Mouse (Mus musculus) MEL (cell line): ENCODE results near the gene Cbl.

Experiments used
- CTCF ChIP-seq, 3 experiments: IDR thresholded peaks in 2 of 3; conservative IDR thresholded peaks in 1 of 3; 2 replicates each; pipeline ENCODE4 v1.5.1; 2011 to 2012; ENCODE audit warnings: low read length in 3 of 3, low read depth in 2 of 3, mild to moderate bottlenecking in 2 of 3, improper control_type of control experiment in 1 of 3, inconsistent platforms in 1 of 3, mixed read lengths in 1 of 3, moderate library complexity in 1 of 3; ENCODE audit not compliant: control insufficient read depth in 1 of 3, insufficient read depth in 1 of 3, poor library complexity in 1 of 3, severe bottlenecking in 1 of 3
- JUND ChIP-seq: IDR thresholded peaks from 2 replicates; pipeline ENCODE4 v1.6.1; 2011; ENCODE audit warnings: low read depth, mild to moderate bottlenecking, improper control_type of control experiment, low read length
- MEF2A ChIP-seq: IDR thresholded peaks from 2 replicates; pipeline ENCODE4 v1.6.1; 2014; ENCODE audit warnings: low read depth, mild to moderate bottlenecking, inconsistent platforms, low read length, improper control_type of control experiment; ENCODE audit not compliant: poor library complexity, insufficient replicate concordance, severe bottlenecking; ENCODE audit errors: extremely low read depth
- MXI1 ChIP-seq: IDR thresholded peaks from 2 replicates; pipeline ENCODE4 v1.6.1; 2011; ENCODE audit warnings: mild to moderate bottlenecking, low read depth, low read length, improper control_type of control experiment
- POLR2A ChIP-seq, 2 experiments: IDR thresholded peaks; 2 replicates each; pipeline ENCODE4 v1.6.1; 2011 to 2012; ENCODE audit warnings: low read length in 2 of 2, mild to moderate bottlenecking in 2 of 2, control low read depth in 1 of 2, improper control_type of control experiment in 1 of 2, low read depth in 1 of 2, moderate library complexity in 1 of 2; ENCODE audit not compliant: control insufficient read depth in 1 of 2, insufficient read depth in 1 of 2, poor library complexity in 1 of 2

DNA sequence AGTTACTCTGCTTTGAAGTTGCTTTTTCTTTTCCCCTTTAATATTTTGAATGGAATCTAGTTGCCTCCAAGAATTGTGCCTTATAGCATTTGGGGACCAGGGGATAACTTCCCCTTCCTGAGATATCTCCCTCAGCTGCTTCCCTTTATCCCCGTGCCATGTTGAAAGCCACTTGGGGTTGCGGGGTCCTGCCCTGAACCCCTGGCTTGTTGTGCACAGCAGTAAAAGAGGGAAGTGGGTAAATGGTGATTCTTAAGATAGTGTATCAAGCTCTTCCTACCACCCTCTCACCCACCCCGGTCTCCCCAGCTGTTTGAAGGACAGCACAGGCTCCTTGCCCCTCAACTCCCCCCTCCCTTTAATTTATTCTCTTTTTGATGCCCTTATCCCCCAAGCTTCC is 139.1 kb downstream of the Cbl start:
- TF ChIP-seq JUND (no peak), POLR2A (IDR thresholded peaks at IDR 0.05; ENCODE audit: control insufficient read depth in 1 of 2, insufficient read depth in 1 of 2, low read depth in 1 of 2, low read length in 2 of 2, poor library complexity in 1 of 2) (no peak), MEF2A (no peak), CTCF (IDR thresholded peaks at IDR 0.05 in 2 of 3, conservative IDR thresholded peaks at IDR 0.05 in 1 of 3; ENCODE audit: control insufficient read depth in 1 of 3, insufficient read depth in 1 of 3, low read depth in 2 of 3, low read length in 3 of 3, poor library complexity in 1 of 3, severe bottlenecking in 1 of 3) (no peak), MXI1 (no peak)
